Mouse (Mus musculus): ENCODE data around the gene Hsd11b1. TPM values are rescaled to one million over a fixed set of nuclear protein-coding genes. Genes with fewer than 3 reads are reported as not detected.

Hsd11b1 gene
- polyA plus RNA-seq (2016; fragmentation: Nextera tagmentation; extraction: Ambion mirVana), result 0.12 and 0.14 TPM in 2 replicates

DNA sequence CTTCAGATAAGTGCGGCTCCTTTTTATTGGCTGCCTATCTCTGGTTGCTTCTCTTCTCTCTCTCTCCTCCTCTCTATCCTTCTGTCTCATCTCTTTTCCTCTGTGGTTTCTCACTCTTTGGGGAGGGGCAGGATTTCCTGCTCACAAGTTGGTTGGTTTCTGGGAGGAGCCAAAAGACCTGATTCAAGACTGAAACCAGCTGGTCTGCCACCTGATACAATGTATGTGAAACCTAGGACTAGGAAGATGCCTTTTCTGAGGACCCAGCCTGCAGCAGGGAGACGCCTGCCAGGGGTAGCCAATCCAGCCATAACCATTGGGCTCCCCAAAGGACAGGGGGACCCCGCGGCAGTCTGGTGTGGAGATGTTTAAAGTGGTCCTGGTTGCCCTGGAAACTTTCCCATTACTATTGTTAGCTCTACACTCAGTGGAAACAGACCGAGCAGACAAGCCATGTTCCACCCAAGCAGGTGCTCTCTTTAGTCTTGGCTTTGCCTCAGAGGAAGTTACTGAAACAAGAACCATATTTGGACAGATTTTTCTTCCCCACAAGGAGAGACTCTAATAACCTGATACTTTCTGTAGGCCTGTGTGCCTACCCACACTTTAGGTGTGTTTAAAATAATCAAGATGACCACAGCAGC lies at the start of gene Hsd11b1:
Hsd11b1 (minus strand) TSS at position 121 of the 644 bp plus-strand sequence.
- DNase-seq (ENCODE audit: extremely low spot score, low spot score), result no peak
- WGBS, result 81% methylated on average over 5 of the region's 5 CpGs

GRCm38 (mm10) chr1:193311596-193311995 lies 47.7 kb upstream of the Hsd11b1 start:
- Histone ChIP-seq H3K9me3 (no peaks in the 10 kb centered on the region), H3K4me3 (no peak overlapping the region), H3K4me1 (no peaks in the 10 kb centered on the region), H3K27me3 (ENCODE audit: poor library complexity, severe bottlenecking) (no peaks in the 10 kb centered on the region), H3K36me3 (replicated peaks) (no peaks in the 10 kb centered on the region), H3K27ac (no peak overlapping the region)
- DNase-seq (ENCODE audit: extremely low spot score, low spot score), result no peak
- 79% methylated on average over 1 of the region's 1 CpGs for WGBS

More for the DNA sequence above, at the start of gene Hsd11b1:
- Histone ChIP-seq H3K4me1 (no peaks in the 10 kb centered on the region), H3K36me3 (replicated peaks) (no peaks in the 10 kb centered on the region), H3K27me3 (ENCODE audit: poor library complexity, severe bottlenecking) (no peaks in the 10 kb centered on the region), H3K9me3 (no peaks in the 10 kb centered on the region), H3K4me3 (no peak within 1 kb of the TSS), H3K27ac (no peak within 1 kb of the TSS)

- no peaks in the 10 kb centered on the region for H3K9me3 ChIP-seq
- H3K27me3 ChIP-seq (ENCODE audit: poor library complexity, severe bottlenecking), result no peaks in the 10 kb centered on the region
- H3K36me3 ChIP-seq (replicated peaks), result no peaks in the 10 kb centered on the region
- no peak overlapping the region for H3K4me3 ChIP-seq
- H3K4me1 ChIP-seq, result peaks cover under 1% of the 10 kb centered on the region; the same call in 1 of the 2 replicates
- 90% methylated on average over 3 of the region's 3 CpGs for WGBS
- H3K27ac ChIP-seq, result no peak overlapping the region
- DNase-seq (ENCODE audit: extremely low spot score, low spot score), result no peak
Observed at GRCm38 (mm10) chr1:193310519-193311085, 46.7 kb upstream of the Hsd11b1 start.

DNA sequence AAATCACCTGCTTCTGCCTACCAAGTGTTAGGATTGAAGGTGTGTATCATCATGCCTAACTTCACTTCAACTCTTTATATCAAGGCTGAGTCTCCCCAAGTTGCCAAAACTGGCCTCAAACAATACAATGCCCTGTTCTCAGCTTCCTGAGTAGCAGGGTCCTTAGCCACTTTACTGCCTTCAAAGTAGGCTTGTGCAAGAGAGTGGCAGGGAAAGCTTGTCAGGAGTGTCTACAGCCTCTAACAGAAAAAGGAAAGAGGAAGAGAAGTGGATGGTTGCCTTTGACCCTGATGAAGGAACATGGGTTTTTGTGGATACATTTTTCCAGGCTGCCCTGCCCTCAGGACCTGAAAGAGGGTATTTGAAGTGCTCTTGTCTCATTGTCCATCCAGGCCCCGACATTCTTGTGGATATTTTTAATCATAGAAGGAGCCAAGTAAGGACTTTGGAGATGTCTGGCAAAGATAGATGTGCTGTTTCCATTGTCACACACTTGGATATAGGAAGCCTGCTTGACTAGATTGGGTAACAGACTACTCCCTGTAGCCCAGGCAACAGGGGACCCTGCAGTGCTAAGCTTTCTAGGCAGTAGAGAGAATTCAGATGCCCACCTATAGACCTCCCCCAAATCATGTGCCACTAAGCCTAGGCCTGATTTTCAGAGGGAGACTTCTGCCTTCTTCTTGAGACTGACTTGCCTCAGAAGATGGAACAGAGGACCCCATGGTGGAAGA lies 46.1 kb upstream of the Hsd11b1 start:
- no peaks in the 10 kb centered on the region for H3K9me3 ChIP-seq
- no peaks in the 10 kb centered on the region for H3K27me3 ChIP-seq (ENCODE audit: poor library complexity, severe bottlenecking)
- WGBS, result 79% methylated on average over 1 of the region's 1 CpGs
- H3K4me3 ChIP-seq, result no peak overlapping the region
- H3K4me1 ChIP-seq, result peaks cover 5% of the 10 kb centered on the region; the same call in 1 of the 2 replicates
- no peaks in the 10 kb centered on the region for H3K36me3 ChIP-seq (replicated peaks)
- DNase-seq (ENCODE audit: extremely low spot score, low spot score), result no peak
- H3K27ac ChIP-seq, result no peak overlapping the region

DNA sequence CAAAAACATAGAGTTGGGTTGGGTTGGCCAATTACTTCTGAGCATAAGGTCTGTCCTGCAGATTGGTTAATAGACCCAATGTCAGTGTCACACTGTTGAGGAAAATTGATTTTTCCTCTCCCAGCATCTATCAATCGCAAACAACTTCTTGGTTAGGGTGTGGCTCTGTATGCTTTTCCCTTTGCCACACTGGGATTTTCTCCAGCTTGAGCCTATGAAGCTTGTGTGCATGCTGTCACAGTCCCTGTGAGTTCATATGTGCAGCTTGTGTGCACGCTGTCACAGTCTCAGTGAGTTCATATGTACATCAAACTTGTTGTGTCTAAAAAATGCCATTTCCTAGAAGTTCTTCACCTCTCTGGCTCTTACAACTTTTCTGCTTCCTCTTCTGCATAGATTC lies 43.0 kb upstream of the Hsd11b1 start:
- 95% methylated on average over 2 of the region's 2 CpGs for WGBS
- Histone ChIP-seq H3K4me1 (peaks cover 5% of the 10 kb centered on the region; the same call in 1 of the 2 replicates), H3K27me3 (ENCODE audit: poor library complexity, severe bottlenecking) (peaks cover 2% of the 10 kb centered on the region), H3K36me3 (replicated peaks) (no peaks in the 10 kb centered on the region), H3K27ac (no peak overlapping the region), H3K4me3 (no peak overlapping the region), H3K9me3 (no peaks in the 10 kb centered on the region)
- DNase-seq (ENCODE audit: extremely low spot score, low spot score), result no peak

- Histone ChIP-seq H3K36me3 (replicated peaks) (no peaks in the 10 kb centered on the region), H3K4me3 (no peak overlapping the region), H3K27ac (no peak overlapping the region), H3K4me1 (peaks cover 5% of the 10 kb centered on the region; the same call in 1 of the 2 replicates), H3K9me3 (no peaks in the 10 kb centered on the region), H3K27me3 (ENCODE audit: poor library complexity, severe bottlenecking) (peaks cover 3% of the 10 kb centered on the region)
- WGBS, result 64% methylated on average over 7 of the region's 7 CpGs
- DNase-seq (ENCODE audit: extremely low spot score, low spot score), result no peak
Observed at GRCm38 (mm10) chr1:193305386-193305785, 41.5 kb upstream of the Hsd11b1 start.

- Histone ChIP-seq H3K4me3 (no peak overlapping the region), H3K9me3 (no peaks in the 10 kb centered on the region), H3K27me3 (ENCODE audit: poor library complexity, severe bottlenecking) (peaks cover 3% of the 10 kb centered on the region), H3K27ac (no peak overlapping the region), H3K4me1 (peaks cover 5% of the 10 kb centered on the region; the same call in 1 of the 2 replicates), H3K36me3 (replicated peaks) (no peaks in the 10 kb centered on the region)
- WGBS, result 77% methylated on average over 2 of the region's 2 CpGs
- DNase-seq (ENCODE audit: extremely low spot score, low spot score), result no peak
Observed at GRCm38 (mm10) chr1:193303096-193303495, 39.2 kb upstream of the Hsd11b1 start.

GRCm38 (mm10) chr1:193302093-193302405 lies 38.2 kb upstream of the Hsd11b1 start:
- no peak overlapping the region for H3K27ac ChIP-seq
- DNase-seq (ENCODE audit: extremely low spot score, low spot score), result no peak
- H3K27me3 ChIP-seq (ENCODE audit: poor library complexity, severe bottlenecking), result peaks cover 3% of the 10 kb centered on the region
- no peaks in the 10 kb centered on the region for H3K36me3 ChIP-seq (replicated peaks)
- no peak overlapping the region for H3K4me3 ChIP-seq
- no peaks in the 10 kb centered on the region for H3K9me3 ChIP-seq
- H3K4me1 ChIP-seq, result peaks cover 5% of the 10 kb centered on the region; the same call in 1 of the 2 replicates
- 68% methylated on average over 8 of the region's 8 CpGs for WGBS

- DNase-seq (ENCODE audit: extremely low spot score, low spot score), result no peak
- no peaks in the 10 kb centered on the region for H3K36me3 ChIP-seq (replicated peaks)
- 73% methylated on average over 6 of the region's 6 CpGs for WGBS
- H3K4me1 ChIP-seq, result peaks cover 5% of the 10 kb centered on the region; the same call in 1 of the 2 replicates
- H3K9me3 ChIP-seq, result no peaks in the 10 kb centered on the region
- H3K27ac ChIP-seq, result no peak overlapping the region
- H3K4me3 ChIP-seq, result no peak overlapping the region
- peaks cover 3% of the 10 kb centered on the region for H3K27me3 ChIP-seq (ENCODE audit: poor library complexity, severe bottlenecking)
Observed at GRCm38 (mm10) chr1:193301216-193302092, 37.6 kb upstream of the Hsd11b1 start.

DNA sequence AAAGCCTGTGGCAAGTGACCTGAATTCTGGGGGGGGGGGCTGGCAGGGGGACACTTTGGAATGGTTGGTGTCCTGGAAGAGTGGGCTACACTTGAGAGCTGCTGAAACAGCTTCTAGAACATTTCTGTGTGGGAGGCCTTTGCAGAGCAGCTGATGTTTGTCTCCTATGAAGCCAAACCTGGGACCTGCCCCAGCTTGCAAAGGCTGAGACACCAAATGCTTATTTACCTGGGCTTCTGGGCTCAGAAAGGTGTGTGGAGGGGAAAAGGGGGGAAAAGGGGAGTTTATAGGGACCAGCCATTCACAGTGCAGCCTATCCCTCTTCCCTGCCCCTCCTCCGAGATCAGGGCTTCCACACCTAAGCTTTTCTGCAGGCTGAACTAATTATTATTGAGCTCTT lies 36.1 kb upstream of the Hsd11b1 start:
- 62% methylated on average over 1 of the region's 1 CpGs for WGBS
- H3K9me3 ChIP-seq, result no peaks in the 10 kb centered on the region
- H3K36me3 ChIP-seq (replicated peaks), result no peaks in the 10 kb centered on the region
- H3K4me1 ChIP-seq, result no peaks in the 10 kb centered on the region
- H3K27ac ChIP-seq, result no peak overlapping the region
- DNase-seq (ENCODE audit: extremely low spot score, low spot score), result no peak
- peaks cover 3% of the 10 kb centered on the region for H3K27me3 ChIP-seq (ENCODE audit: poor library complexity, severe bottlenecking)
- H3K4me3 ChIP-seq, result no peak overlapping the region

DNA sequence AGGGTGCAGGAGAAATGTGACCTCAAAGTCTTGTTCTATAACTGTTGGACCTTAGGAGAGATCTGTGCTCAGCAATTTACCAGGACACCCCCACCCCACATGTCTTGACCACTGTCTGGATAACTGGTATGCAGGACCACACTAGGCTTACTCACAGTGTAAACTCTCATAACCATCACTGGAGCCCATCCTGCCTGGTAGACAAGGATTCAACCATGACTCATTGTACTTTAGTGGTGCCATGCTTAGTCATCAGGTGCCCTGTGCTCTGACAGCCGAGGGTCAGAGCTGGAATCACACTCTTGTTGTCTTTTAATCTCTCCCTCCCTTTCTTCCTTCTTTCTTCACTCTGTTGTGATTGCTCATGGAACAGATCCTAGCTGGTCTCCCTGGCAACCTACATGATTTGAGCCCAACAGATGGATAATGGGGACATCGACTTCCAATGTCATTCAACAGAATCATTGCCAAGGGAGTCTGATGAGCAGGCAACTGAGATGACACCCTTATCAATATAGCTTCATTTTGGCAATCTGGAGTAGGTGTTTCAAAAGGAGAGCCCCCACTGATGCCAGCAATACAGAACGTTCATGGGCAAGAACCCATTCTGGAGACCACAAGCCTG lies 34.4 kb upstream of the Hsd11b1 start:
- no peak for DNase-seq (ENCODE audit: extremely low spot score, low spot score)
- no peak overlapping the region for H3K4me3 ChIP-seq
- H3K9me3 ChIP-seq, result no peaks in the 10 kb centered on the region
- no peaks in the 10 kb centered on the region for H3K4me1 ChIP-seq
- no peaks in the 10 kb centered on the region for H3K36me3 ChIP-seq (replicated peaks)
- 87% methylated on average over 3 of the region's 3 CpGs for WGBS
- peaks cover 3% of the 10 kb centered on the region; the same call in 1 of the 2 replicates for H3K27me3 ChIP-seq (ENCODE audit: poor library complexity, severe bottlenecking)
- no peak overlapping the region for H3K27ac ChIP-seq

GRCm38 (mm10) chr1:193295920-193296319 lies 32.0 kb upstream of the Hsd11b1 start:
- no peaks in the 10 kb centered on the region for H3K4me1 ChIP-seq
- no peak overlapping the region for H3K27ac ChIP-seq
- WGBS, result 91% methylated on average over 5 of the region's 5 CpGs
- no peaks in the 10 kb centered on the region for H3K36me3 ChIP-seq (replicated peaks)
- no peak overlapping the region for H3K4me3 ChIP-seq
- no peak for DNase-seq (ENCODE audit: extremely low spot score, low spot score)
- no peaks in the 10 kb centered on the region for H3K27me3 ChIP-seq (ENCODE audit: poor library complexity, severe bottlenecking)
- H3K9me3 ChIP-seq, result no peaks in the 10 kb centered on the region
